Mouse (Mus musculus): ENCODE data around the gene 1700008O03Rik. TPM values are rescaled to one million over a fixed set of nuclear protein-coding genes. Genes with fewer than 3 reads are reported as not detected.
A peak's percentile ranks its signal among the peaks of the same experiment; 100 is the strongest.

1700008O03Rik gene
- polyA plus RNA-seq, 1 experiment from 2014 or later, result 0.40 TPM

DNA sequence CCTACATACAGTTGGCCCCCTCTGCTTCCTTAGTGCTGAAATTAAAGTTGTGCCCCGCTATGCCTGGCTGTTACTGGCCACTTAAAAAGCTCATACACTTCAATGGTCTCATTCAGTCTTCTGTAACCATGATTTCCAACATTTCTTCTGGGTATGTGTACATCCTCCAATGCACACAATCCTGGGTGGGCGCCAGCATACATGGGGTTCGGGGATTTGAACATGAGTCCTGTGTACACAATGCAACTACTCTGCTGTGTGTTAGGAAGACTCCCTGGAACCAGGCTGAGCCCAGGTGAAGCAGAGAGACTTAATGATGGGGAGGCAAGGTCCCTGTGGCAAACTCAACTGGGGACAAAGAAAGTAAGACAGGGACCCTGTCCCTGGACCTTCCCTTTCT is 9.8 kb downstream of the 1700008O03Rik start:
- H3K36me3 ChIP-seq, result no peaks in the 10 kb centered on the region
- peaks cover 18% of the 10 kb centered on the region for H3K4me1 ChIP-seq (replicated peaks)
- H3K9ac ChIP-seq, result no peak overlapping the region
- H3K4me3 ChIP-seq, result no peak overlapping the region
- H3K9me3 ChIP-seq (replicated peaks), result no peaks in the 10 kb centered on the region
- H3K27me3 ChIP-seq (replicated peaks), result peaks cover 4% of the 10 kb centered on the region; the same call in 1 of the 2 replicates
- no peak overlapping the region for H3K4me2 ChIP-seq
- H3K27ac ChIP-seq (ENCODE audit: poor library complexity, severe bottlenecking), result no peak overlapping the region
- ATAC-seq (ENCODE audit: insufficient number of reproducible peaks, low FRiP score), result no peak
- WGBS, result 61% methylated on average over 3 of the region's 3 CpGs

GRCm38 (mm10) chr7:44375207-44375606 is 10.4 kb downstream of the 1700008O03Rik start:
- Histone ChIP-seq H3K4me2 (peak overlapping the region; percentile 76), H3K27me3 (replicated peaks) (peaks cover 4% of the 10 kb centered on the region; the same call in 1 of the 2 replicates), H3K4me1 (replicated peaks) (peaks cover 18% of the 10 kb centered on the region), H3K36me3 (no peaks in the 10 kb centered on the region), H3K27ac (ENCODE audit: poor library complexity, severe bottlenecking) (no peak overlapping the region), H3K9ac (no peak overlapping the region; the same call in 1 of the 2 replicates), H3K9me3 (replicated peaks) (no peaks in the 10 kb centered on the region), H3K4me3 (peak overlapping the region; percentile 61)
- WGBS, result 12% methylated on average over 10 of the region's 10 CpGs
- no peak for ATAC-seq (ENCODE audit: insufficient number of reproducible peaks, low FRiP score)

DNA sequence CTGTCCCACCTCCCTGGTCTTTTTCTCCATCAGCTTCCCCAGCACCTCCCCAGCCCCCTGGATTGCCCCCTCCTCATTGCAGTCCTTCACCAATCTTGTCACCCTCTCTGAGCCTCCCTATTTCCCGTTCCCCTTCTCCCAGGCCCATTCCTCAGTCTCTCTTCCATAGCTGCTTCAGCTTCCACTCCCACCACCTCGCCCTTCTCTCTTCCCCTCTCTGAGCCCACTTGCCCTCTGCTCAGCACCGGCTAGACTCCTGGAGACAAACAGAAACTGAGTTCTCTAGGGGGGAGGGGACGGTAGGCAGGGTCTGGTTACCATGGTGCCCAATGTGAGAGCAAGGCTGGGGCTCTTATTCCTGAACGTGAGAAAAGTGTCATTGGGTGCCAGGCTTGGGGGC is 10.9 kb downstream of the 1700008O03Rik start:
- no peaks in the 10 kb centered on the region for H3K9me3 ChIP-seq (replicated peaks)
- 8% methylated on average over 5 of the region's 5 CpGs for WGBS
- peak overlapping the region; percentile 61 for H3K4me3 ChIP-seq
- peaks cover 18% of the 10 kb centered on the region for H3K4me1 ChIP-seq (replicated peaks)
- peaks cover 4% of the 10 kb centered on the region; the same call in 1 of the 2 replicates for H3K27me3 ChIP-seq (replicated peaks)
- ATAC-seq (ENCODE audit: insufficient number of reproducible peaks, low FRiP score), result no peak
- peak overlapping the region; percentile 27; the same call in 1 of the 2 replicates for H3K27ac ChIP-seq (ENCODE audit: poor library complexity, severe bottlenecking)
- no peaks in the 10 kb centered on the region for H3K36me3 ChIP-seq
- H3K4me2 ChIP-seq, result peak overlapping the region; percentile 76
- H3K9ac ChIP-seq, result peak overlapping the region; percentile 69

DNA sequence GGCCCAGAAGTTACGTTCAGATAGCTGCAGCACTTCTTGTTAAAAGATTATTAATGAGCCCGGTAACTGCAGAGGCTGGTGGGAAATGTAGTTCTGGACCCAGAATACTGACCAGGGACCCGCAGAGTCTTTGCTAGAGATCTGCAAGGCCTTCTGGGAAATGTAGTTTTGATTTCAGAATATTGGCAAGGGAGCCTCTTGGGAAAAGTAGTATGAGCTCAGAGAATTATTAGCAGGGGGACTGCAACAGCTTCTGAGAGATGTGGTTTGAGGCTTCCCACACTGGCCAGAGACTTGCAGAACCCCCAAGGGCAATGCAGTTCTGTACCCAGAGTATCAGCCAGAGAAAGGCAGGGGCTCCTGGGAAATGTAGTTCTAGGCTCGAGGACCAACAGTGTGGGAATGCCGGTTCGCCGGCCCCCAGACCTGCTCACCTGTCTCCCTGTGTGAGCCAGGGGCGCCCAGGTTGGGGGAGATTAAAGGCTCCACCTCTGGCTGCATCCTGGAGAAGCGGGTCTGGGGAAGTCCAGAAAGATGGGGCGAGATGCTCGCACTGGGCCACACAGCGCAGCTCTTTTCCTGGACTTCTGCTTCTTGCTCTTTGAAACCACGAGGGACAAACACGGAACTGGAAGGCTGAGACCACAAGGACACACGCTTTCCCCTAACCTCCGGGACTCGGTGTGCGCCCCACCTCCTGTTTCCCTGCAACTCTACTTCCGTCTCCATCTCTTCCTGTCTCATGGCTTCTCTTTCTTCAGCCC is 11.5 kb downstream of the 1700008O03Rik start:
- WGBS, result under 1% methylated on average over 19 of the region's 19 CpGs

DNA sequence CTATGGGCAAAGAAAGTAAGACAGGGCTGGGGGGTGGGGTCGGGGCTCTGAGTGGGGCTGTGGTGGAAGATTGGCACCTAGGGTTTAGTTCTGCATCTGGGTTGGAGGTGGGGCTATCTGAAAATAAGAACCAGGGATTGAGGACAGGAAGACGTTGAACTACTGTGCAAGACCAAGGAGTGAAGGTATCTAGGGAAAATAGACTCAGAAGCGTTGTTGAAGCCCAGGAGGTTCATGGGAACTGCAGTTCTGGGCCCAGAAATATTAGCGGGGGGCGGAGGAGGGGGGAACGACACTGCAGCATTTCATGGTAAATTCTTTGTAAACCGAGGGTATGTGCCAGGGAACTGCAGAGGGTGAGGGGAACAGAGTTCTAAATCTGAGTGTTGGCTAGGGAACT is 12.2 kb downstream of the 1700008O03Rik start:
- ATAC-seq (ENCODE audit: insufficient number of reproducible peaks, low FRiP score), result peak; percentile 4; the same call in 1 of the 2 replicates
- 12% methylated on average over 7 of the region's 7 CpGs for WGBS
- H3K36me3 ChIP-seq, result no peaks in the 10 kb centered on the region
- H3K9me3 ChIP-seq (replicated peaks), result no peaks in the 10 kb centered on the region
- peaks cover 4% of the 10 kb centered on the region; the same call in 1 of the 2 replicates for H3K27me3 ChIP-seq (replicated peaks)
- peak overlapping the region; percentile 36; the same call in 1 of the 2 replicates for H3K9ac ChIP-seq
- H3K4me2 ChIP-seq, result peak overlapping the region; percentile 76
- H3K4me1 ChIP-seq (replicated peaks), result peaks cover 15% of the 10 kb centered on the region
- H3K27ac ChIP-seq (ENCODE audit: poor library complexity, severe bottlenecking), result no peak overlapping the region
- peak overlapping the region; percentile 61 for H3K4me3 ChIP-seq

More for the DNA sequence above, 11.5 kb downstream of the 1700008O03Rik start:
- peak; percentile 87 for ATAC-seq (ENCODE audit: insufficient number of reproducible peaks, low FRiP score)
- H3K4me1 ChIP-seq (replicated peaks), result peaks cover 18% of the 10 kb centered on the region
- H3K27ac ChIP-seq (ENCODE audit: poor library complexity, severe bottlenecking), result peak overlapping the region; percentile 27; the same call in 1 of the 2 replicates
- H3K9ac ChIP-seq, result peak overlapping the region; percentile 69
- H3K36me3 ChIP-seq, result no peaks in the 10 kb centered on the region
- H3K27me3 ChIP-seq (replicated peaks), result peaks cover 4% of the 10 kb centered on the region; the same call in 1 of the 2 replicates
- H3K4me3 ChIP-seq, result peak overlapping the region; percentile 61
- peak overlapping the region; percentile 76 for H3K4me2 ChIP-seq
- no peaks in the 10 kb centered on the region for H3K9me3 ChIP-seq (replicated peaks)

DNA sequence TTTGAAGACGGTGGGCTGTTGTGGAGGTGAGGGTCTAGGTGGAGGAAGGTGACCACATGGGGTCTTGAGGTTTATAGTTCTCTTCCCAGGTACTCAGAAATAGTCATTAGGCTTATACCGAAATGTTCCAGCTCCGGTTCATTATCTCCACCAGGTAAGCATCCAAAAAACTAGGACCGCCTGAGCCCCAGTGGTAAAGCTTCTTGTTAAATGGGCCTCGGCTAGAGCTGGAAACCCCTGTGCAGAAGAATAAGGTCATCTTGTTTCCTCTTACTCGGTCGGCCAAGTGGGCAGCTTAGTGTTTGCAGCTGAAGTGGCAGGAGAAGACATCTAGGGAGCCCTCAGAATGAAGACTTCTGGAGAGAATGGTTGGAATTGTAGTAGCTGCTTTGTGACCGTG is 12.9 kb downstream of the 1700008O03Rik start:
- H3K27me3 ChIP-seq (replicated peaks), result peaks cover 4% of the 10 kb centered on the region; the same call in 1 of the 2 replicates
- H3K4me1 ChIP-seq (replicated peaks), result peaks cover 8% of the 10 kb centered on the region
- ATAC-seq (ENCODE audit: insufficient number of reproducible peaks, low FRiP score), result no peak
- 88% methylated on average over 8 of the region's 8 CpGs for WGBS
- H3K4me3 ChIP-seq, result no peak overlapping the region
- H3K9me3 ChIP-seq (replicated peaks), result 0 out of 2 replicates have a peak, but pooled peaks cover 5% of the 10 kb centered on the region
- no peak overlapping the region for H3K4me2 ChIP-seq
- no peak overlapping the region for H3K9ac ChIP-seq
- no peak overlapping the region for H3K27ac ChIP-seq (ENCODE audit: poor library complexity, severe bottlenecking)
- H3K36me3 ChIP-seq, result no peaks in the 10 kb centered on the region

GRCm38 (mm10) chr7:44360792-44361301 is 24.8 kb downstream of the 1700008O03Rik start:
- Histone ChIP-seq H3K4me3 (peak overlapping the region; percentile 60), H3K27me3 (replicated peaks) (peaks cover 73% of the 10 kb centered on the region), H3K9ac (no peak overlapping the region), H3K9me3 (replicated peaks) (no peaks in the 10 kb centered on the region), H3K27ac (ENCODE audit: poor library complexity, severe bottlenecking) (no peak overlapping the region), H3K4me1 (replicated peaks) (peaks cover 41% of the 10 kb centered on the region), H3K4me2 (peak overlapping the region; percentile 97), H3K36me3 (no peaks in the 10 kb centered on the region)
- WGBS, result 13% methylated on average over 21 of the region's 21 CpGs
- peak; percentile 10; the same call in 1 of the 2 replicates for ATAC-seq (ENCODE audit: insufficient number of reproducible peaks, low FRiP score)

- Histone ChIP-seq H3K9me3 (replicated peaks) (no peaks in the 10 kb centered on the region), H3K36me3 (no peaks in the 10 kb centered on the region), H3K4me2 (peak overlapping the region; percentile 97), H3K27me3 (replicated peaks) (peaks cover 74% of the 10 kb centered on the region), H3K4me3 (peak overlapping the region; percentile 60), H3K9ac (peak overlapping the region; percentile 73), H3K4me1 (replicated peaks) (peaks cover 41% of the 10 kb centered on the region), H3K27ac (ENCODE audit: poor library complexity, severe bottlenecking) (peak overlapping the region; percentile 46; the same call in 1 of the 2 replicates)
- ATAC-seq (ENCODE audit: insufficient number of reproducible peaks, low FRiP score), result peak; percentile 79
- under 1% methylated on average over 54 of the region's 54 CpGs for WGBS
Measured at GRCm38 (mm10) chr7:44359908-44360672, 25.5 kb downstream of the 1700008O03Rik start.

DNA sequence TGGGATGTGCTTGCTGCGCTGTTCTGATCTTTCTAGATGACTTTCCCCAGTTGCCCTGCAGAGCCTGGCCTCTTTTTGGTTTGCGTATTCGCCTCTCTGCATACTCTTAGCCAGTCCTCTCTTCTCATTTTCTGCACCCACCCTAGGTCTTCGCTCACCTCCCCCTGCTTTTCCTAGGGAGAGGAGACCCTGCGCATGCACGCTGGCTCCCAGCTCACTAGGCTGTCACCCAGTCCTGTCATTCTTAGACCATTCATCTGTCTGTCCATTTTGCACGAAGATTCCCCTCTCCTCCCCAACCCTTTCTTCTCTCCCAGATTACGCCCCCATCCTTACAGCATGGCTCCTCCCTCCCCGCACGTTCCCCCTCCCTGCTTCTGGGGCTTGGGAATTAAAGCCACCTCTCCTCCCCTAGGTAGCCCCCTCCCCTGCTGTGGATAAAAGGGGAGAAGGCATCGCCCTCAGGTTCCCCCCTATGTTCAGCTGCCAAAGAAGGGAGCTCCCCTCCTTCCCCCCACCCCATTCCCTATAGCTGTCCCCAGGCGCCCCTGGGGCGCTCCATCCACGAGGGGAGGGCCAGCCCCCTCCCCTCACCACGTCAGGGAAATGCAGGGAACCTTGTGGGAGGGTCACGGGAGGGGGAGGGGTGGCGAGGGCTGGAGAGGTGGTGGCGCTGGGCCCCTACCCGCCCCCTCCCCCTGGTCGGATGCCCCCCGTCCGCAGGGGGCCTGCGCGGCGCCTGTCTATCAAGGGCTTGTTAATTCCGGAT is 26.6 kb downstream of the 1700008O03Rik start:
- Histone ChIP-seq H3K9me3 (replicated peaks) (no peaks in the 10 kb centered on the region), H3K4me1 (replicated peaks) (peaks cover 41% of the 10 kb centered on the region), H3K4me2 (peak overlapping the region; percentile 97), H3K27ac (ENCODE audit: poor library complexity, severe bottlenecking) (peak overlapping the region; percentile 45), H3K9ac (peak overlapping the region; percentile 73), H3K27me3 (replicated peaks) (peaks cover 76% of the 10 kb centered on the region), H3K4me3 (peak overlapping the region; percentile 60), H3K36me3 (no peaks in the 10 kb centered on the region)
- ATAC-seq (ENCODE audit: insufficient number of reproducible peaks, low FRiP score), result peak; percentile 16; the same call in 1 of the 2 replicates
- WGBS, result 5% methylated on average over 23 of the region's 26 CpGs

- WGBS, result 13% methylated on average over 5 of the region's 5 CpGs
- no peak overlapping the region for H3K9ac ChIP-seq
- H3K36me3 ChIP-seq, result no peaks in the 10 kb centered on the region
- peak overlapping the region; percentile 14; the same call in 1 of the 2 replicates for H3K4me3 ChIP-seq
- H3K9me3 ChIP-seq (replicated peaks), result no peaks in the 10 kb centered on the region
- H3K27ac ChIP-seq (ENCODE audit: poor library complexity, severe bottlenecking), result no peak overlapping the region
- H3K27me3 ChIP-seq (replicated peaks), result peaks cover 86% of the 10 kb centered on the region
- peak overlapping the region; percentile 38 for H3K4me2 ChIP-seq
- ATAC-seq (ENCODE audit: insufficient number of reproducible peaks, low FRiP score), result no peak
- H3K4me1 ChIP-seq (replicated peaks), result peaks cover 50% of the 10 kb centered on the region
Measured at GRCm38 (mm10) chr7:44358012-44358411, 27.6 kb downstream of the 1700008O03Rik start.
